Mouse (Mus musculus) thymus, postnatal 10 days (tissue): ENCODE measurements around the gene Lbr.

Experiments
- DNase-seq, 2 experiments: peaks; one replicate each; pipeline ENCODE4 v3.0.0; 2021; ENCODE audit warnings: low spot score in 2 of 2

The Lbr gene

DNA sequence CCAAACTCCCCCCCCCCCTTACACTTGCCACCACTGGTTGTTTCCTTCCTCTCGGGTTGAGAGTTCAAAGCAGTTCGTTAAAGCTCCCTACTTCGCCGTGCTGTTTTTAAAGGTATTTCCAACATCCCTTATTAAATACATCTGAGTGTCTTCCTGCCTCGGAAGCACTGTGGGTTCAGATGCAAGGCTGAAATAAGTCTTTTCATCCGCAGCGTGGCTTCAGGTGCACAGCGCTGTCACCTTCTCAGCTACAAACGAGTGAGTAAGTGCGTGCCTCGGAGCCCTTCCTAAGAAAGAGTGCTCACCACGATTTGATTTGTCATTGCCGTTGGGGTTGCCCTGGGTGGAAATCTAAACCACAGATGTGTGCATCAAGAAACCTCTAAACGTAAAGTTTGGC is at the start of gene Lbr:
Gene Lbr (minus strand): TSS at position 266 of the 400 bp plus-strand sequence.
- peak in 1 of 2 experiments; percentile 55 for DNase-seq

DNA sequence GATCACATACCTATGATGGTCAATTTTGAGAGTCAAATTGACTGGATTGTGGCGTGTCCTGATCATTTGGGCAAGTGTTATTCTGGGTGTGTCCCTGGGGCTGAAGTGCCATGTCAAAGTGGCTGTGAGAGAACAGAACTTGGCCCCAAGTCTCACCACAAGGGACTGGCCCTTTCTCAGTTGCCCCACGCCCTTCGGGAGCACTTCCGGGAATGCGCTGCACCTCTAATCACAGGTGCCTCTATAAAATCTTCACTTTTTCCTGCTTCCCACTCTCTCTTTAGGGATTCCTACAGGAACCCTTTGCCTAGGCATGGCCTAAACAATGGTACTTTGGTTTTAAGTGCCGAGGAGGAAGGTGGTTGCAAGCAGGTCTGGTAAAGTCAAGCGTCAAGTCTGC is 46.8 kb upstream of the Lbr start:
- no peak for DNase-seq

DNA sequence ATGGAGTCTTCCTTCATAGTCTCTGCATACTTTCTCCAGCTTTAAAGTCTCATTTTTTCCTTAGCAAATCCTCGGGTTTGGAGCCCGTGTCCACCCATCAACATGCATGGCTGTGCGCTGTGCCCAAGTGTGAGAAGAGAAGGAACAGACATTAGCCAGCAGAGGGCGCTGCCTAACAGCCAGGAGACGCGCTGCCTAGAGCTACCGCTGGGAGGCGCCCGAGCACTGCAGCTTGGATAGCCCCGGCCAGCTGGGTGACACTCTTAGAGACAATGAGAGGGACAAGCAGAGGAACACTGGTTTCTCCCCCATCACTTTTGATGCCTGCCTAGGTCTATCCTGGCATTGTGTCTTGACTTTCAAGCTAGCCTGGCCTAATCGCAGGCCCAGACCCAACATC is 46.0 kb upstream of the Lbr start:
- peak; percentile 73 to 91 for DNase-seq

DNA sequence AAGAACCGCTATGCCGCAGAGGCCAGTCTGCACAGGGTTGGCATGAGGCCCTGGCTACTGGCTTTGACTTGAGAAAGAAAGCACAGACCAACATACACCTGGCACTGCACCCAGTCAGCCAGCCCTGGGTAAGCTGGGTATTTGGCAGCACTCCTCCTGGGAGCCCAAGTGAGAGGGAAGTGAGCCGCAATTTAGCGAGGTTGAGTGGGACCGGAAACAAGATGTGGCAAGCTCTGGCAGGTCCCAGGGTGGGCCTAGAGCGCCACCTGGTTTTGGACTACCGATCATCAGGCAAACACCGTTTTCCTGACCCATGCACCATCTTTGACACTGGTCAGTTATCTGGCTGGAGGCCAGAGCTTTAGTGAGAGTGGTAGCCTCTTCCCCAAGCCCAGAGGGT is 38.7 kb upstream of the Lbr start:
- peak; percentile 73 to 82 for DNase-seq

DNA sequence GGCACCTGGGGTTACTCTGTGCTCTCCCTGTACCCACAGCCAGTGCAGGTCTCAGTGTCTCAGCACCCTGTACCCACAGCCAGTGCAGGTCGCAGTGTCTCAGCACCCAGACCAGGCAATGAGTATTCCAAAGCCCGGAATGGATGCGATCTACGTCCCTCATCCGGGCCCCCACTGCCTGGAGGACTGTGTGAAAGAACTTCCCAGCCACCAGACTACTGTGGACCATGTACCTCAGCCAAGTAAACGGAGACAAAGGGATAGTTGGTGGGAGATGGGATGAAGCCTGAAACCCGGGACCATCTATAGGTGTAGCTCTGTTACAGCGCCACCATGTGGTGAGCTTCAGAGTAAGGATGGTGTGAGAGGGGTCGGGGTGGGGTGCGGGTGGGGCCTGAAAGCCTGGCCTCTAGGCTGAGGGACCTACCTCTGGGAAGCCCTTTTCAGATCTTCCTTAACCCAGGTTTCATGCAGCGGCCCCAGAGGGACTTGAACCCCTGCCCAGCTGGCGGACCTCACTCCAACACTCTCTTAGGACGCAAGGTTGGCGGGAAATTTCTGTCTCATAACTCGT is 38.0 kb upstream of the Lbr start:
- peak in 1 of 2 experiments; percentile 56 for DNase-seq

DNA sequence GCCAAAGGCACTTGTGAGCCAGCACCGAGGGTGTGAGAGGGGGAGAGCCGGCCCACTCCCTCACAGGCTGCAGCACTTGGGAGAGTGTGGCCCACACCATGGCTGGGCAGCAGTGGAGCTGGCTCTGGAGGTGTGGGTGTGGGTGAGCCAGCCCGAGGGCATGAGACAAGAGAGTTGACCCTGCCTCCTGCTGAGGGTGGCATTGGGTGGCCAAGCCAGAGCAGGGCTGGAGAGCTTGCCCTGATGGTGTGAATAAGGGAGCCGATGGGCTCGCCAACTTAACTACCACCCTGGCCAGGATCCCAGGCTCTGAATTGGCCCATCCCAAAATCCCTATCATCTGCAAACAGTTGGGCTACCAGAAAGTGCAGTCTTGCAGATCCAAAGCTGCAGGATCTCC is 35.6 kb upstream of the Lbr start:
- DNase-seq: no peak

DNA sequence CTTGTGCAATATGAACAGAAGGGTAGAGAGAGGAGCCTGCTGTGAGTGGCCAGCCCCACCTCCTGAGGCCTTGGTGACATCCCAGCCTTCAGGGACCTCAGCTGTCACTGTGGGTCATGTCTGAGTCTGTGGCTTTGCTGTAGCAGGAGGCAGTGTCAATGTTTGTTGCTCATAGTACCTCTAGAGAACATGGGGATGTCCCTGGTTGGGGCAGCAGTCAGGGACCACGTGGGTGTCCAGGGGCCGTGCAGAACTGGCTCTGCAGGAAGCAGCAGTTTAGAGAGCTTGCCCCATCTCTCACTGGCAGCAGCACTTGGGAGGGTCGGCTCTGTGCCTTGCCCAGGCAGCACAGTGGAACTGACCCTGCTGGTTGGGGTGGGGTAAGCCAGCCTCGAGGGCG is 34.2 kb upstream of the Lbr start:
- no peak for DNase-seq

DNA sequence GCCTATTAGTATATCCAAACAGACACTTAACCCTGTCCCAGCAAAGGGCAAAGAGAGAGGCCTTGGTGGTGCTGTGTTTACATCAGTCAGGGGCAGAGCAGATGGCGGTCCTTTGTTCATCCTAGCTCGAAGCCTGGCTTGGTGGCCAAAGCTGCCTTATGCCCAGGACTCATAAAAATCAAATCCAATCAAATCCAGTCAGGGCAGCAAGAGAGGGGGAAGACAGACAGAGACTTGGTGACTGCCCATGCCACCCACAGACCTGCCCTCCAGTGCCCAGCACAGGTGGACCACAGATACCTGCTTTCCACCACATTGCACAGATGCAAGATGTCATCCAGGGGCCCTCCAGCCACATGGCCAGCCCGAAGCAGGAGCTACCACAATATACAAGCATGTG is 33.8 kb upstream of the Lbr start:
- no peak for DNase-seq

DNA sequence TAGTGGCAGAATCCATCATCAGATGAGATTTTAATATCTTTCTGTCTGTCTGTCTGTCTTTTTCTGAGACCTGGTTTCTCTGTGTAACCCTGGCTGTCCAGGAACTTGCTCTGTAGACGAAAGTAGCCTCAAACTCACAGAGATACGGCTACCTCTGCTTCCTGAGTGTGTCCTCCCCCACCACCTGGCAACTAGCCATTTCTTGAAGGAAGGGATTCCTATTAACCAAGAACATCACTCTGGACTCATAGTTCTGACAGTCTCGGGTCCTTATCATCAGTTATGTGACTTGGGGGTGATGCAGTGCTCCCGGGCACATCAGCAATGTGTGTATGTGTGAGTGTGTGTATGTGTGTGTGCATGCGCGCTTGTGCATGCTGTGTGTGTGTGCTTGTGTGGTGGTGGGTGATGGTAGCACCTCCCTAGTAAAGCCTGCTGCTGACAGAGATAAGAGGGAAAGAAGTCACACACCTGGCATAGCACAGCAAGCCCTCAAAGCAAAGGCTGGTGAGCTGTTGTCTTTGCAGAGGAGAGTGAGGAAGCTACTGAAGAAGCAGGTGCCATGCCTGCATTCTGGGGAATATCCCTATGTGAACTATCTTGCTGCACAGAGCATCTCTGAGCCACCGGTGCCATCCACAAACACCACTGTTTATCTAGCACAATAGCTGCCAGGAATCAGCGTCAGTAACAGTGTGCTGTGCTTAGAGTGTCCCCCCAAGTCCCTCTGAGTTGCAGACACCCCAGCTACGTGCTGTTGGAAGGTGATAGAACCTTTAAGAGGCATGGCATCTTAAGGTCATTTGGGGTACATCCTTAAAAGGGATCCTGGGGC is 30.5 kb upstream of the Lbr start:
- peak; percentile 63 to 77 for DNase-seq

DNA sequence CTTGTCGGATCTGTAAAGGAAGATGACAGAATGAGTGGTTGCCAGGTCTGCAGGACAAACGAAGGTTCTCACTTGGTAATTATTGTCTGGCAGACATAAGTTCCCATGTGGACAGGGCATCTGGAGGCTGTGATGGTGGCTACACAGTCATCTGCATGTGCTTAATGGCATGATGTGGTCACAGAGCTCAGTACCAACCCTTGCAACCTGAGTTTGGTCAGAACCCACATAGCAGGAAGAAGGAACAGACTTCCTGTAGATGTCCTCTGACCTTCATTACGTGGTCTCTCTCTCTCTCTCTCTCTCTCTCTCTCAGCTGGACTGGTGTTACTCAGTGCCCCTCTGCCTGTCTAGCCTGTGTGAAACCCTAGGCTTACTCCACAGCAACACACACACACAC is 29.8 kb upstream of the Lbr start:
- no peak for DNase-seq

DNA sequence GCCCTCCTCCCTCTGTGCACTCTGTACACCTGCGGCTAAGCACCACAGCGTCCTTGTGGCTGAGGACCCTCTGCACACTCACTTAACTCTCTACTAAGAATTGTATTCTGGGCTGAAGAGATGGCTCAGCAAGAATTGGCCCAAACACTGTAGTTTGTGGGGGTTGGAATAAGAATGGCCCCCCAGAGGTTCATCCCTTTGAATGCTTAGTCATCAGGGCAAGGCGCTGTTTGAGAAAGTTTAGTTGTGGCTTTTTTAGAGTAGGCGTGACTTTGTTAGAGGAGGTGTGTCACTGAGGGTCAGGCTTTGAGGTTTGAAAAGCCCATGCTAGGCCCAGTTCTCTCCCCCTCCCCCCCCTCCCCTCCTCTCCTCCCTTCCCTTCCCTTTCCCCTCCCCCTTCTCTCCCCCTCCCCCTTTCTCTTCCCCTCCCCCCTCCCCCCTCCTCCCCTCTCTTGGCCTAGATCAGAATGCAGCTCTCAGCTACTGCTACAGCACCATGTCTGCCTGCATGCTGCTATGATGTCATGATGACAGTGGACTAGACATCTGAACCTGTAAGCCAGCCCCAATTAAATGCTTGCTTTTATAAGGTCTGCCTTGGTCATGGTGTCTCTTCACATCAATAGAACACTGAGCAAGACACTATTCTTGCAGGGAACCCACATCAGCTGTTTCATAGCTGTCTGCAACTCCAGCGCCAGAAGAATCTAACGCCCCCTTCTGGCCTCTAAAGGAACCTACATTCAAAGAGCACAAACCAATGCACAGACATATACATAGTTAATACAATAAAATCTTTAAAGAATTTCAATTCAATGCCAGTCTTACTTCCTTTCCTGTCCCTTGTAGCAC is 23.8 kb upstream of the Lbr start:
- DNase-seq: peak in 1 of 2 experiments; percentile 18

DNA sequence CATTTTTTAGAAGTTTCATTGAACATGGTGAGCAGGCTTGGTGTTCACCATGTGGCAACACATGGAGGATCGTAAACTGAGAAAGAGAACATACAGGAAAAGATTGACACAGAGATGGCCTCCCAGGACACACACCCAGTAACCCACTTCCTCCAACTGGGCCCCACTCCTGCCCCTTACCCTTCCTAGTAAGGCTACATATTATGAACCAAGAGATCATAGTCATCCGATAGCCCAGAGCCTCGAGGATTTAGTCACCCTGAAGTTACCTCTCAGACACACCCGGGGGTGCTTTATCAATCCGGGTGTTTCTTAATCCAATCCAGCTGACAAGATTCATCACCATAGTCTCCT is 23.0 kb upstream of the Lbr start:
- peak in 1 of 2 experiments; percentile 17 for DNase-seq

DNA sequence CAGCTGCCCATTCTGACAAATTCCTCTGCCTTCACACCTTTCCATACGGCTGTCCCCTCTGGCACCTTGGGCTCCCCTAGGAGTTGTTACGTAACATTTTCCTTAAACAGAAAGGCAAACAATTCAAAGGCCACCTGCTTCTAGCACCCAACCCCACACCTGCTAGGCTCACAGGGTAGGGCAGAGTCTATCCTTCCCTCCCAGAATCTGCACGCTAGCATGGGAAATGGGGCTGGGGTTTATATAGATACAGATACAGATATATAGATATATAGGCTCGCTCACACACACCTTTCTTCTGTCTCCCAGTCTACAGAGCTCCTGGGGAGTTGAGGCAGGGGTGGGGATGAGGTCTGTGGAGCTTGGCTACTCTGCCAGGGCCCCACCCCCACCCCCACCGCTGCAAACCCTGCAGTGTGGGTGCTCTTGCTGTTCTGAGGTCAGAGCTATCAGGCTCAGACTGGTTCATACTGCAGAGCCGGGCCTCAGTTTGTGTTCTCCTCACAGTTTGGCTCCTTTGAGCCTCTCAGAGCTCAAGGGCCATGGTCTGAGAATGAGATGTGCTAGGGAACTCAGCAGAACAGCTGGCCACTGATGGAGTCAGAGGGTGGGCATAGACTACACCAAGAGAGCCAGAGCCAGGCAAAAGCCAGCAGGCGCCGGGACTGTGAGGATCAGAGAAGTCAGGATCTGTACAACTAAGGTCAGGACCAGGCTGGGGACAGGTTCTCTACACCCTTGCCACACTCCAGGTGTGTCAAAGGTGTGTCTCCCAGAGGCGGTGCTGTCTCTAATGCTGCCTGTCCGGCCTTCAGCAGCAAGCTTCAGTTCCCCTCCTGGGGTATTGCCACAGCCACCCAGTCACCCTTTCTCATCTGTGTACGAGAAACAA is 22.4 kb upstream of the Lbr start:
- DNase-seq: no peak

DNA sequence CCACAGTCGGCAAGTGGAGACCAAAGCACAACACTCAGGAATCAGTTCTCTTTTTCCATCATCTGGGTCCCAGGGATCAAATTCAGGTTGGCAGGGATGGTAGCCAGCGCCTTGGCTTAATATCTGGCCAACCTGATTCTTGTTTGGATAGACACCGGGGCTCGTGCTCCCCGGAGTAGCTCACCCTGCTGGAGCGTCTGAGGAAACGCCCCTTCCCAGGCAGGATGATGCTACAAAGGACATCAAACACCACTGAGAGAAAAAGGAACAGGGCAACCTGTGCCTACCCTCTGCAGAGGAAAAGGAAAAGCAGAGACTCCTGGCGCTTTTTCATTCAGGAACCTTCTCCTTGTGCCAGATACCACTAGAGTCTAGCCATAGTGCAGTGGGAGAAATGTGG is 20.6 kb upstream of the Lbr start:
- peak in 1 of 2 experiments; percentile 48 for DNase-seq

DNA sequence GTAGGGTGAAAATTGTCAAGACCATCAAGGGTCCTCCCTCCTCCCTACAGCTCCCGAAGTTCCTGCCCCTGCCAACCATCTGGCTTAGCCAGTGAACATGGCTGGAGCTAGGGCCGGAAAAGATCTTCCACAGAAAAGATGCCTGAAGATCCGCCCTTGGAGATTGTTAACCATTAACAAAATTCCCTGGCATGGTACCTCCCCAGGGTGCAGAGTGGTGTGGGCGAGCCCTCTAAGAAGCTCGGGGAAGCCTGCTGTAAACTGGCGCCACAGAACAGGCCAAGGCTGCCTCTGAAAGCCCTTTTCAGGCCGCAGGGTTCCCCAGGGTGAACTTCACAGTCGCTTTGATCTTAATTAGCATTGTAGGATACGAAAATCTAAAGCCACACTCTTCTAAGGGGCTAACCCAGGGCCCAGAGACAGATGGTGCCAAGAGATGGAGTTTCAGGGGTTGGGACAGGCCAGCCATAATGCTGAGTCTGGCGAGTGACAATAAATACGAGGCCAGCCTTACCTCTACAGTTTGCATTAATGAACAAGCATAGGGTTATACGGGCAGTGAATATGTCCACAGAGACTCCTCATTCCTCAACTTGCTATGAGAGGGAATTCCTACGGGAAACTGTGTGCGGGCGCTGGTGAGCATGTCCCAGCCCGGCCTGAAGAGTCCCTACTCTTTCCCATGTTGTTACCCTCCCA is 20.0 kb upstream of the Lbr start:
- no peak for DNase-seq

DNA sequence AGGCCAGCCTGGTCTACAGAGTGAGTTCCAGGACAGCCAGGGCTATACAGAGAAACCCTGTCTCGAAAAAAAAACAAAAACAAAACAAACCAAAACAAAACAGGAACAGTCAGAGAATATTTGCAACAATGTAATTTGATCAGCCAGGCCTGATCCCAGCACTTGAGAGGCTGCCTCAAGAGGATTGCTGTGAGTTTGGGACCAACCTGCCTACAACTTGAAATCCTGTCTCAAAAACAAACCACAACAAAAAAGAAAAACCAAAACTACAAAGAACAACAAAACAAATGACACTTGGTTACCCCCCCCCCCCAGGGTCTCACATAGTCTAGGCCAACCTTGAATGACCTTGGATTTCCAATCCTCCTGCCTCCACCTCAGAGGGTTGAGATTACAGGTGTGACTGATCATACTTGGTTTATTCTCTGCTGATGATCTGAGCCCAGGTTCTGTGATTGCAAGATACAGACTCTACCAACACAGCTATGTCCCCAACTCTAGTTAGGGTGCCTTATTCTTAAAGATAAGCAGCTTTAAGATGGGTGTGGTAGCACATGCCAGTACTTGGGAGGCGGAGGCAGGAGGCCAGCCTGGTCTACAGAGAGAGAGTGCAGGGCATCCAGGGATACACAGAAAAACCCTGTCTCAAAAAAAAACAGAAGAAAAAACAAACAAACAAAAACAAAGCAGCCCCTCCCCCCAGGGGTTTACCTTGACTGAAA is 18.5 kb upstream of the Lbr start:
- DNase-seq: no peak

DNA sequence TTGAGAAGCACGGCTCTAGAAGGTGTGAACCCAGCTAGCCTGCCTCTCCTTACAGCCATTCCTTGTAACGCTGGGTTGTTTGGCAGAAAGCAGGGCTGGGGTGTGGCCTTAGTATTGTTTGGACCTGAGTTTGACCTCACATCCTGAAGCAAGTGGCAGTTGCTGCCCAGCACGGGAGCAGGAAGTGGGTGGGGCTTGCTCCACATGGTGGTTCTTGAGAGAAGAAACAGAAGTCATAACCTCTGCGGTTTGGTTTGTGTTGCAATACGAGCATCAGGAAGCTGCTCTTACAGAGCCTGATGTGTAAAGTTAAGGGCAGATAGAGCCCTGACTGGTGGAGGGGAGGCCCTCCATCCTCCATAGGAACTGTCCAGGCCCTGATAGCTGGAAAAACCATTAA is 17.8 kb upstream of the Lbr start:
- peak; percentile 86 to 90 for DNase-seq

DNA sequence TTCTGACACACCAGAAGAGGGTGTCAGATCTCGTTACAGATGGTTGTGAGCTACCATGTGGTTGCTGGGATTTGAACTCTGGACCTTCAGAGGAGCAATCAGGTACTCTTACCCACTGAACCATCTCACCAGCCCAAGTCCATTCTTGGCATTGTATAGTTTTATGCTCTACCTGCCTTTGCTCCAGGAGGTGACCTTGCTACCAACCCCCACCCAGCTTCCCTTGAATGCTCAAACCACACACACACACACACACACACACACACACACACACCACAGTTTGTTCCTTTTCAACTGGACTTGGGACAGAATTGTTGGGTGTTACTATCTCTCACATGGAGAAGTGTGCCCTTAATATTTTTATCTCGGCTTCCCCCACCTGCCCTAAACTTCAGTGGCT is 13.5 kb upstream of the Lbr start:
- no peak for DNase-seq

DNA sequence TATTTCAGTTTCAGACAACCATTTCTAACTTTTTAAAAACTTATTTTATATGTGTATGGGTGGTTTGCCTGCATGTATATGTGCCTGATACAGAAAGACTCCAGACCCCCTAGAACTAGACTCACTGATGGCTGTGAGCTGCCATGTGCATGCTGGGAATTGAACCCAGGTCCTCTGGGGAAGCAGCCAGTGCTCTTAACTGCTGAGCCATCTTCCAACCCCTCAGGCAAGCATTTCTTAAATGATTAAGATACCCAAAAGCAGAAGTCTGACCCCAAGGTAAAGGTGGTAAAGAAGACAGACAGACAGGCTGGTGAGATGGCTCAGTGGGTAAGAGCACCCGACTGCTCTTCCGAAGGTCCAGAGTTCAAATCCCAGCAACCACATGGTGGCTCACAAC is 12.0 kb upstream of the Lbr start:
- DNase-seq: no peak

DNA sequence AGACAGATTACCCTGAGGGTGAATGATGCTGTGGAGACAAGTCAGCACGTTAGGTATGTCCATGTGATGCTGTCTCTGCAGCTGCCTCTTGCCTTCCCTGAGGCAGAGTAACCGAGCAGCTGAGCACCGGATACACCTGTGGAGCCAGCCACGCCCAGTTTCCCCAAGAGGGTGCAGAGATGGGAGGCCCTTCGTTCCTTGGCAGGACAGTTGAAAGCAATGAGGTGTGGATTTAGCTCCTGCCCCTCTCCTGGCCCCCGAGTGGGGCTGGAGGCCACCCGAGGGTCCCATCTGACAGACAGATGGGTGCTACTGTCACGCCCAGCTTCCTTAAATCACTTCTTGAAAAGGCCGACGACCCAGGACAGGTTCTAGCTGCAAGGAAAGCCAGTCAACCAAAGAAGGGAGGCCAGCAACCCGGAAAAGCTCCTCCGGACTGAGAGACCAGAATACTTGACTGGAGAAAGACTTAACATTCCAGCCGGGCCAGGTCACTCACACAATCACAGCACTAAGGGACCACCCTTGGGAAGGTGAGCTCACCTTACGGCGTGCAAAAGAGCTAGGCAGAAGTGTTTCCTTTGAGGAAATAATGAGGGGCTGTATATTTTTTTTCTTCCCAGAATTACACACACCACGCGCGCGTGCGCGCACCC is 10.4 kb upstream of the Lbr start:
- peak; percentile 92 to 97 for DNase-seq
